Mouse (Mus musculus) kidney, adult 2 months (tissue): ENCODE data around the gene Dnah2.

ENCODE experiments used
- CTCF ChIP-seq: fragments of 200-500 bp; conservative IDR thresholded peaks from 2 replicates; pipeline ENCODE4 v1.5.1; 2011; ENCODE audit warnings: low read depth, mild to moderate bottlenecking, control low read depth, low read length, moderate library complexity, mixed read lengths; ENCODE audit not compliant: insufficient read depth, insufficient read length
- POLR2A ChIP-seq: fragments of 200-500 bp; IDR thresholded peaks from one replicate; pipeline ENCODE4 v1.6.1; 2011; ENCODE audit warnings: low read depth, low read length, control low read depth

DNA sequence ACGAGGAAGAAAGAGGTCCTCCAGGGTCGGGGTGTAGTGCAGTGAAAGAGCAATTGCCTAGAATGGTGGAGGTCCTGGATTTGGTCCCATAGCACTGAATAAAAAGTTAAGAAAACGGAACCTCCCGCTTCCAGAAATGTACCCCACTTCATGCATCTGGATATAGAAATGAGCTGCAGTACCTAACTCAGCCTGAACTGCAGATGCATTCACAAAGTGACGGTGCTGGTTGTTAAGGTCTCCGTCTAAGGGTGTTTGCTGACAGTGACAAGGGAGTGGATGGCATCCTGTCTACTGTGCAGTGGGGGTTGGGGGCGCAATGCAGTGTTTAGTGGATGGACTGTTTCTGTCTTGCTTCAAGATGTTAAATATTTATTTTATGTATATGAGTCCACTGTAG is 162.2 kb downstream of the Dnah2 start:
- TF ChIP-seq CTCF = no peak
- TF ChIP-seq POLR2A = no peak
